ENCODE assay signal across 26 mouse cellular contexts in genomic region chr7:77149846-77150245, GRCm38 (mm10).
DNase-seq lines count a peak whose midpoint lies in the region; ATAC-seq and TF ChIP-seq lines count a peak whose summit lies in the region.
"Had no signal": no experiment of that assay in that cellular context is flagged by ENCODE, and none has a peak within 500 bp of the region (broad histone marks: within the 10 kb centered on the region; RNA-seq: fewer than 3 reads in every experiment).

No protein-coding gene starts in this region.

- no peak overlapping the region for H3K27ac ChIP-seq in forebrain, postnatal 0 days (ENCODE audit: low read depth, low read length)
- H3K27ac ChIP-seq in forebrain, embryonic 13.5 days: no peak overlapping the region
- H3K27ac ChIP-seq in cortical plate, adult 2 months (ENCODE audit: insufficient read depth, low read length): peak overlapping the region; percentile 18; the same call in 1 of the 2 replicates
- H3K27ac ChIP-seq: embryonic facial prominence, embryonic 10.5 days; embryonic facial prominence, embryonic 13.5 days; forebrain, embryonic 12.5 days; hindbrain, embryonic 12.5 days; hindbrain, embryonic 15.5 days had no signal

- TF ChIP-seq POLR2A in cortical plate, adult 2 months (IDR thresholded peaks at IDR 0.05; ENCODE audit: extremely low read depth, insufficient read depth, low read length): no peak

- no peak for TF ChIP-seq CTCF in forebrain, postnatal 0 days (IDR thresholded peaks at IDR 0.05; ENCODE audit: low read depth)
- TF ChIP-seq CTCF in cortical plate, adult 2 months (IDR thresholded peaks at IDR 0.05; ENCODE audit: extremely low read depth, insufficient read depth, low read length): no peak

- H3K4me3 ChIP-seq in forebrain, postnatal 0 days (ENCODE audit: low read depth, low read length): no peak overlapping the region
- H3K4me3 ChIP-seq in forebrain, embryonic 13.5 days: no peak overlapping the region
- no peak overlapping the region for H3K4me3 ChIP-seq in cortical plate, adult 2 months (ENCODE audit: insufficient read depth, low read length)
- H3K4me3 ChIP-seq: embryonic facial prominence, embryonic 10.5 days; embryonic facial prominence, embryonic 13.5 days; erythroblast, embryonic 14.5 days; forebrain, embryonic 12.5 days; hindbrain, embryonic 12.5 days; hindbrain, embryonic 15.5 days had no signal

- H3K4me1 ChIP-seq in forebrain, postnatal 0 days (ENCODE audit: insufficient read depth): no peaks in the 10 kb centered on the region
- peaks cover 12% of the 10 kb centered on the region for H3K4me1 ChIP-seq in forebrain, embryonic 13.5 days
- H3K4me1 ChIP-seq in cortical plate, adult 2 months (ENCODE audit: control insufficient read depth, insufficient read depth, low read length): peaks cover 2% of the 10 kb centered on the region; the same call in 1 of the 2 replicates

- H3K9ac ChIP-seq in forebrain, postnatal 0 days: no peak overlapping the region
- no peak overlapping the region for H3K9ac ChIP-seq in forebrain, embryonic 13.5 days
- H3K9ac ChIP-seq: embryonic facial prominence, embryonic 13.5 days; forebrain, embryonic 12.5 days; hindbrain, embryonic 12.5 days; hindbrain, embryonic 15.5 days had no signal

- H3K9me3 ChIP-seq in forebrain, postnatal 0 days (ENCODE audit: low read length): no peaks in the 10 kb centered on the region
- no peaks in the 10 kb centered on the region for H3K9me3 ChIP-seq in forebrain, embryonic 13.5 days (replicated peaks)
- H3K9me3 ChIP-seq: embryonic facial prominence, embryonic 10.5 days; embryonic facial prominence, embryonic 13.5 days; forebrain, embryonic 12.5 days; hindbrain, embryonic 12.5 days; hindbrain, embryonic 15.5 days had no signal

- no peak overlapping the region for H3K4me2 ChIP-seq in forebrain, postnatal 0 days (ENCODE audit: low read depth)
- no peak overlapping the region for H3K4me2 ChIP-seq in forebrain, embryonic 13.5 days
- H3K4me2 ChIP-seq: embryonic facial prominence, embryonic 13.5 days; forebrain, embryonic 12.5 days; heart, embryonic 11.5 days; hindbrain, embryonic 12.5 days; hindbrain, embryonic 15.5 days had no signal

- ATAC-seq in forebrain, postnatal 0 days: peak; percentile 32; the same call in 1 of the 2 replicates
- ATAC-seq in forebrain, embryonic 13.5 days: no peak
- ATAC-seq: intestine, postnatal 0 days; Patski had no signal

- no peaks in the 10 kb centered on the region for H3K27me3 ChIP-seq in forebrain, postnatal 0 days (ENCODE audit: insufficient read depth, low read length)
- H3K27me3 ChIP-seq in forebrain, embryonic 13.5 days: no peaks in the 10 kb centered on the region
- H3K27me3 ChIP-seq: CH12.LX; embryonic facial prominence, embryonic 13.5 days; forebrain, embryonic 12.5 days; hindbrain, embryonic 12.5 days; hindbrain, embryonic 15.5 days; Patski had no signal

- WGBS in forebrain, postnatal 0 days: 55% methylated on average over 2 of the region's 2 CpGs
- 74% methylated on average over 2 of the region's 2 CpGs for WGBS in forebrain, embryonic 13.5 days

- no peaks in the 10 kb centered on the region for H3K36me3 ChIP-seq in forebrain, postnatal 0 days (ENCODE audit: insufficient read depth)
- H3K36me3 ChIP-seq in forebrain, embryonic 13.5 days (ENCODE audit: poor library complexity, severe bottlenecking): no peaks in the 10 kb centered on the region
- H3K36me3 ChIP-seq: embryonic facial prominence, embryonic 10.5 days; embryonic facial prominence, embryonic 13.5 days; forebrain, embryonic 12.5 days; G1E; hindbrain, embryonic 12.5 days; hindbrain, embryonic 15.5 days had no signal

- peak; percentile 8 for DNase-seq in forebrain, postnatal 0 days
- DNase-seq in layer of hippocampus, adult 9-11 months: peak; percentile 12
- DNase-seq in layer of hippocampus, postnatal 10 days (ENCODE audit: low spot score in 2 of 2): no peak
- DNase-seq in brain, adult 2 months (ENCODE audit: low read depth, low spot score): peak; percentile 70
- no peak for DNase-seq in cerebellum, postnatal 25 days
- DNase-seq: adrenal gland, postnatal 10 days; adrenal gland, postnatal 36 days; B cell, adult 2 months; cerebellum, adult 18-20 months; cerebellum, adult 9-10 months; cerebellum, postnatal 14 days; embryo, embryonic 11 days; gastrocnemius, postnatal 36 days had no signal

Comparison
In these comparisons a context has a peak if more than half of its experiments do, and no peak if none do; other contexts are left out.
1. DNase-seq: peak in forebrain, postnatal 0 days (single experiment), layer of hippocampus, adult 9-11 months (single experiment) and brain, adult 2 months (single experiment); none in layer of hippocampus, postnatal 10 days (0 of 2) and cerebellum, postnatal 25 days (0 of 2).